ENCODE assay signal across 12 mouse cellular contexts in the genomic region with DNA sequence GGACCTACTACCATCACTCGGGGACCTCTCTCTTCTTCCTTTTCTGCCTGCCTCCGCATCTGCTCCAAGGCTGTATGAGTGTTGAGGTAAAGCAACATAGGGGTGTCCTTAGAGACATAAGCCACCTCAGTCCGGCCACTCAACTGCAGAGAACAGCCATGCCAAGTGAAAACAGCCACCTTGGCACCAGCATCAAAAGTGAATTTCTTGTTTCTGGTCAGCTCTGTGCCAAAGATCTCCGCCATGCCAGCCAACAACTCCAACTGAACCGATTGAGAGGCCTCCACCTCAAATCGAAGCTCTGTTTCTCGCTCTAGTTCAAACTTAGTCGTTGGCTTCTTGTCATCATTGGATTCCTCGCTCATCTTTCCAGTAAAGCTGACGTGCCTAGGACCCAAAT. TPM values are rescaled to one million over a fixed set of nuclear protein-coding genes. Genes with fewer than 3 reads are reported as not detected.
DNase-seq lines count a peak whose midpoint lies in the region; ATAC-seq and TF ChIP-seq lines count a peak whose summit lies in the region.
"Had no signal": no experiment of that assay in that cellular context is flagged by ENCODE, and none has a peak within 500 bp of the region (broad histone marks: within the 10 kb centered on the region; RNA-seq: fewer than 3 reads in every experiment).

No protein-coding gene starts in this region.

- no peak for TF ChIP-seq CTCF in lung, postnatal 0 days (IDR thresholded peaks at IDR 0.05)
- TF ChIP-seq CTCF in hindbrain, postnatal 0 days (IDR thresholded peaks at IDR 0.05; ENCODE audit: low read depth), result no peak

- no peak overlapping the region for H3K9ac ChIP-seq in forebrain, embryonic 13.5 days
- H3K9ac ChIP-seq in forebrain, embryonic 16.5 days (replicated peaks; ENCODE audit: low read depth, low read length), result no peak overlapping the region
- H3K9ac ChIP-seq in lung, postnatal 0 days (replicated peaks; ENCODE audit: low read depth), result no peak overlapping the region
- H3K9ac ChIP-seq in hindbrain, postnatal 0 days (replicated peaks; ENCODE audit: low read length), result no peak overlapping the region
- no peak overlapping the region for H3K9ac ChIP-seq in neural tube, embryonic 13.5 days

- H3K36me3 ChIP-seq in forebrain, embryonic 13.5 days (ENCODE audit: poor library complexity, severe bottlenecking), result peaks cover 42% of the 10 kb centered on the region
- H3K36me3 ChIP-seq in forebrain, embryonic 16.5 days (ENCODE audit: control insufficient read depth, insufficient read depth), result peaks cover 9% of the 10 kb centered on the region
- peaks cover 10% of the 10 kb centered on the region; the same call in 1 of the 2 replicates for H3K36me3 ChIP-seq in lung, postnatal 0 days (ENCODE audit: insufficient read depth, low read length)
- H3K36me3 ChIP-seq in hindbrain, postnatal 0 days (ENCODE audit: insufficient read depth, low read length), result peaks cover 10% of the 10 kb centered on the region; the same call in 1 of the 2 replicates
- H3K36me3 ChIP-seq in neural tube, embryonic 13.5 days, result peaks cover 29% of the 10 kb centered on the region

- H3K27me3 ChIP-seq in forebrain, embryonic 13.5 days, result no peaks in the 10 kb centered on the region
- no peaks in the 10 kb centered on the region for H3K27me3 ChIP-seq in forebrain, embryonic 16.5 days (replicated peaks; ENCODE audit: control insufficient read depth, insufficient read depth, low read length)
- H3K27me3 ChIP-seq in lung, postnatal 0 days (replicated peaks; ENCODE audit: insufficient read depth, low read length), result no peaks in the 10 kb centered on the region
- H3K27me3 ChIP-seq in hindbrain, postnatal 0 days (ENCODE audit: insufficient read depth, low read length), result no peaks in the 10 kb centered on the region
- no peaks in the 10 kb centered on the region for H3K27me3 ChIP-seq in neural tube, embryonic 13.5 days

- H3K4me2 ChIP-seq in forebrain, embryonic 13.5 days, result peak overlapping the region; percentile 84
- H3K4me2 ChIP-seq in forebrain, embryonic 16.5 days (ENCODE audit: low read length), result no peak overlapping the region
- H3K4me2 ChIP-seq in lung, postnatal 0 days (replicated peaks; ENCODE audit: low read depth, low read length), result no peak overlapping the region
- H3K4me2 ChIP-seq in hindbrain, postnatal 0 days (ENCODE audit: low read depth, low read length), result peak overlapping the region; percentile 85; the same call in 1 of the 2 replicates
- peak overlapping the region; percentile 95 for H3K4me2 ChIP-seq in neural tube, embryonic 13.5 days

- H3K27ac ChIP-seq in forebrain, embryonic 13.5 days, result no peak overlapping the region
- H3K27ac ChIP-seq in forebrain, embryonic 16.5 days (ENCODE audit: low read length), result no peak overlapping the region
- no peak overlapping the region for H3K27ac ChIP-seq in lung, postnatal 0 days (ENCODE audit: low read length)
- no peak overlapping the region for H3K27ac ChIP-seq in hindbrain, postnatal 0 days
- no peak overlapping the region for H3K27ac ChIP-seq in neural tube, embryonic 13.5 days (replicated peaks)

- H3K9me3 ChIP-seq in forebrain, embryonic 13.5 days (replicated peaks), result no peaks in the 10 kb centered on the region
- H3K9me3 ChIP-seq in forebrain, embryonic 16.5 days (ENCODE audit: control insufficient read depth, low read length), result no peaks in the 10 kb centered on the region
- no peaks in the 10 kb centered on the region for H3K9me3 ChIP-seq in lung, postnatal 0 days (ENCODE audit: low read length)
- H3K9me3 ChIP-seq in hindbrain, postnatal 0 days (ENCODE audit: low read length), result no peaks in the 10 kb centered on the region
- no peaks in the 10 kb centered on the region for H3K9me3 ChIP-seq in neural tube, embryonic 13.5 days

- 92% methylated on average over 10 of the region's 10 CpGs for WGBS in forebrain, embryonic 13.5 days
- WGBS in forebrain, embryonic 16.5 days, result 93% methylated on average over 10 of the region's 10 CpGs
- WGBS in lung, postnatal 0 days, result 91% methylated on average over 10 of the region's 10 CpGs
- WGBS in hindbrain, postnatal 0 days, result 93% methylated on average over 10 of the region's 10 CpGs
- 97% methylated on average over 10 of the region's 10 CpGs for WGBS in neural tube, embryonic 13.5 days

- no peak for ATAC-seq in forebrain, embryonic 13.5 days
- ATAC-seq in forebrain, embryonic 16.5 days, result no peak
- no peak for ATAC-seq in lung, postnatal 0 days
- ATAC-seq in hindbrain, postnatal 0 days, result no peak
- ATAC-seq in neural tube, embryonic 13.5 days (ENCODE audit: low read depth), result no peak
- ATAC-seq: activated CD4-positive, CD25-positive, alpha-beta regulatory T cell, adult 4 months had no signal

- no peak for TF ChIP-seq EP300 in lung, postnatal 0 days (IDR thresholded peaks at IDR 0.05)

- peaks cover 29% of the 10 kb centered on the region for H3K4me1 ChIP-seq in forebrain, embryonic 13.5 days
- H3K4me1 ChIP-seq in forebrain, embryonic 16.5 days (replicated peaks; ENCODE audit: control insufficient read depth, insufficient read depth, low read length), result peaks cover 25% of the 10 kb centered on the region
- peaks cover 6% of the 10 kb centered on the region; the same call in 1 of the 2 replicates for H3K4me1 ChIP-seq in lung, postnatal 0 days (ENCODE audit: insufficient read depth, low read depth, low read length)
- H3K4me1 ChIP-seq in hindbrain, postnatal 0 days (ENCODE audit: insufficient read depth, low read length), result peaks cover 5% of the 10 kb centered on the region; the same call in 1 of the 2 replicates
- peaks cover 29% of the 10 kb centered on the region for H3K4me1 ChIP-seq in neural tube, embryonic 13.5 days (replicated peaks)

- peak overlapping the region; percentile 56 for H3K4me3 ChIP-seq in forebrain, embryonic 13.5 days
- H3K4me3 ChIP-seq in forebrain, embryonic 16.5 days (replicated peaks; ENCODE audit: low read length), result no peak overlapping the region
- 0 out of 2 replicates have a peak overlapping the region, but pooled peaks have one; percentile 52 for H3K4me3 ChIP-seq in lung, postnatal 0 days (ENCODE audit: low read depth, low read length)
- no peak overlapping the region for H3K4me3 ChIP-seq in hindbrain, postnatal 0 days (ENCODE audit: low read length)
- H3K4me3 ChIP-seq in neural tube, embryonic 13.5 days, result peak overlapping the region; percentile 62

- no peak for DNase-seq in lung, postnatal 0 days (ENCODE audit: low spot score)
- no peak for DNase-seq in lung, adult 18-20 months
- DNase-seq in hindbrain, postnatal 0 days (ENCODE audit: low spot score), result no peak
- no peak for DNase-seq in layer of hippocampus, postnatal 36 days
- DNase-seq in urinary bladder, postnatal 4 days (ENCODE audit: low spot score in 2 of 2), result no peak
- DNase-seq: cerebellum, postnatal 25 days; gastrocnemius, postnatal 36 days; right cerebral cortex, postnatal 14 days had no signal

RNA-seq across cellular contexts. Expression of gene Clp1, which starts 1.4 kb away (rescaled TPM):
- polyA plus RNA-seq in forebrain, embryonic 13.5 days (2015; fragmentation: Nextera tagmentation; extraction: Ambion mirVana), result 35.9 and 36.1 TPM in 2 replicates
- polyA plus RNA-seq in forebrain, embryonic 16.5 days (2015; fragmentation: Nextera tagmentation; extraction: Ambion mirVana), result 28.1 and 28.8 TPM in 2 replicates
- 19.3 and 19.5 TPM in 2 replicates for polyA plus RNA-seq in lung, postnatal 0 days (2015; fragmentation: Nextera tagmentation; extraction: Ambion mirVana)
- total RNA-seq in hindbrain, postnatal 0 days (2014; rRNA removed), result 6.3 and 14.3 TPM in 2 replicates
- polyA plus RNA-seq in hindbrain, postnatal 0 days (2015; fragmentation: Nextera tagmentation; extraction: Ambion mirVana), result 11.2 and 12.0 TPM in 2 replicates
- polyA plus RNA-seq in neural tube, embryonic 13.5 days (2015; fragmentation: Nextera tagmentation; extraction: Ambion mirVana), result 28.1 and 29.6 TPM in 2 replicates
- 1 to 10 TPM; 8.7 to 10.0 TPM for total RNA-seq in layer of hippocampus, postnatal 36 days (2021)

RNA-seq across cellular contexts. Expression of gene Ypel4, which starts 8.1 kb away (rescaled TPM):
- 18.2 and 19.5 TPM in 2 replicates for polyA plus RNA-seq in forebrain, embryonic 13.5 days (2015; fragmentation: Nextera tagmentation; extraction: Ambion mirVana)
- 21.8 and 24.7 TPM in 2 replicates for polyA plus RNA-seq in forebrain, embryonic 16.5 days (2015; fragmentation: Nextera tagmentation; extraction: Ambion mirVana)
- polyA plus RNA-seq in lung, postnatal 0 days (2015; fragmentation: Nextera tagmentation; extraction: Ambion mirVana), result 2.6 and 3.4 TPM in 2 replicates
- total RNA-seq in hindbrain, postnatal 0 days (2014; rRNA removed), result 10.0 and 16.8 TPM in 2 replicates
- polyA plus RNA-seq in hindbrain, postnatal 0 days (2015; fragmentation: Nextera tagmentation; extraction: Ambion mirVana), result 12.3 and 13.1 TPM in 2 replicates
- 18.8 and 19.1 TPM in 2 replicates for polyA plus RNA-seq in neural tube, embryonic 13.5 days (2015; fragmentation: Nextera tagmentation; extraction: Ambion mirVana)
- 10 to 100 TPM; 79.7 to 82.7 TPM for total RNA-seq in layer of hippocampus, postnatal 36 days (2021)

RNA-seq across cellular contexts. Expression of gene Zdhhc5, which starts 10.8 kb away (rescaled TPM):
- polyA plus RNA-seq in forebrain, embryonic 13.5 days (2015; fragmentation: Nextera tagmentation; extraction: Ambion mirVana), result 16.5 and 17.7 TPM in 2 replicates
- 19.4 and 20.1 TPM in 2 replicates for polyA plus RNA-seq in forebrain, embryonic 16.5 days (2015; fragmentation: Nextera tagmentation; extraction: Ambion mirVana)
- polyA plus RNA-seq in lung, postnatal 0 days (2015; fragmentation: Nextera tagmentation; extraction: Ambion mirVana), result 15.8 and 19.9 TPM in 2 replicates
- total RNA-seq in hindbrain, postnatal 0 days (2014; rRNA removed), result 38.2 and 41.3 TPM in 2 replicates
- polyA plus RNA-seq in hindbrain, postnatal 0 days (2015; fragmentation: Nextera tagmentation; extraction: Ambion mirVana), result 14.6 and 16.8 TPM in 2 replicates
- 17.6 and 19.2 TPM in 2 replicates for polyA plus RNA-seq in neural tube, embryonic 13.5 days (2015; fragmentation: Nextera tagmentation; extraction: Ambion mirVana)
- 10 to 100 TPM; 37.1 to 38.9 TPM for total RNA-seq in layer of hippocampus, postnatal 36 days (2021)

RNA-seq across cellular contexts. Expression of gene Gm19426, which starts 17.7 kb away (rescaled TPM):
- 6.1 and 7.5 TPM in 2 replicates for polyA plus RNA-seq in forebrain, embryonic 13.5 days (2015; fragmentation: Nextera tagmentation; extraction: Ambion mirVana)
- polyA plus RNA-seq in forebrain, embryonic 16.5 days (2015; fragmentation: Nextera tagmentation; extraction: Ambion mirVana), result 3.9 and 4.9 TPM in 2 replicates
- polyA plus RNA-seq in lung, postnatal 0 days (2015; fragmentation: Nextera tagmentation; extraction: Ambion mirVana), result 5.6 and 6.5 TPM in 2 replicates
- 2.9 and 4.3 TPM in 2 replicates for total RNA-seq in hindbrain, postnatal 0 days (2014; rRNA removed)
- 3.8 and 6.1 TPM in 2 replicates for polyA plus RNA-seq in hindbrain, postnatal 0 days (2015; fragmentation: Nextera tagmentation; extraction: Ambion mirVana)
- 4.7 and 7.0 TPM in 2 replicates for polyA plus RNA-seq in neural tube, embryonic 13.5 days (2015; fragmentation: Nextera tagmentation; extraction: Ambion mirVana)
- 1 to 10 TPM; 2.8 to 3.4 TPM for total RNA-seq in layer of hippocampus, postnatal 36 days (2021)
- polyA plus RNA-seq: activated CD4-positive, CD25-positive, alpha-beta regulatory T cell, adult 4 months had no signal

RNA-seq across cellular contexts. Expression of gene Tmx2, which starts 46.8 kb away (rescaled TPM):
- 179 and 199 TPM in 2 replicates for polyA plus RNA-seq in forebrain, embryonic 13.5 days (2015; fragmentation: Nextera tagmentation; extraction: Ambion mirVana)
- 212 and 231 TPM in 2 replicates for polyA plus RNA-seq in forebrain, embryonic 16.5 days (2015; fragmentation: Nextera tagmentation; extraction: Ambion mirVana)
- 51.6 and 52.8 TPM in 2 replicates for polyA plus RNA-seq in lung, postnatal 0 days (2015; fragmentation: Nextera tagmentation; extraction: Ambion mirVana)
- 133 and 150 TPM in 2 replicates for total RNA-seq in hindbrain, postnatal 0 days (2014; rRNA removed)
- polyA plus RNA-seq in hindbrain, postnatal 0 days (2015; fragmentation: Nextera tagmentation; extraction: Ambion mirVana), result 342 and 347 TPM in 2 replicates
- 245 and 252 TPM in 2 replicates for polyA plus RNA-seq in neural tube, embryonic 13.5 days (2015; fragmentation: Nextera tagmentation; extraction: Ambion mirVana)
- total RNA-seq in layer of hippocampus, postnatal 36 days (2021), result 100 to 1,000 TPM; 225 to 252 TPM

Comparison
In these comparisons a context has a peak if more than half of its experiments do, and no peak if none do; other contexts are left out.
1. H3K4me2 ChIP-seq: peak in forebrain, embryonic 13.5 days (single experiment), hindbrain, postnatal 0 days (single experiment) and neural tube, embryonic 13.5 days (single experiment); none in forebrain, embryonic 16.5 days (single experiment) and lung, postnatal 0 days (single experiment).
2. H3K4me3 ChIP-seq: peak in forebrain, embryonic 13.5 days (single experiment), lung, postnatal 0 days (single experiment) and neural tube, embryonic 13.5 days (single experiment); none in forebrain, embryonic 16.5 days (single experiment) and hindbrain, postnatal 0 days (single experiment).